Mouse (Mus musculus): ENCODE measurements around the gene Gm7247. TPM values are rescaled to one million over a fixed set of nuclear protein-coding genes. Genes with fewer than 3 reads are reported as not detected.
"Not testable (repeated sequence)": the region's sequence is repeated elsewhere in the genome, so short reads cannot be mapped to it uniquely, and the experiment has no call there.

Gm7247 gene
- total RNA-seq (2021) (not detected), polyA plus RNA-seq (2012; rRNA removed) (not detected in 2 replicates)
- long read RNA-seq, partial matches to known transcripts, result 0 of 12 reads
- long read RNA-seq, other reads (novel, unspliced or antisense), result 12 of 12 reads

- no peak for DNase-seq
Measured at GRCm38 (mm10) chr14:51361456-51361855, at the start of gene Gm7247. TSS of gene Gm7247 (plus strand) at chr14:51361756.

GRCm38 (mm10) chr14:51324001-51324400 lies 37.6 kb upstream of the Gm7247 start:
- no peak for DNase-seq

GRCm38 (mm10) chr14:51346027-51346426 lies 15.5 kb upstream of the Gm7247 start:
- no peak for DNase-seq

DNA sequence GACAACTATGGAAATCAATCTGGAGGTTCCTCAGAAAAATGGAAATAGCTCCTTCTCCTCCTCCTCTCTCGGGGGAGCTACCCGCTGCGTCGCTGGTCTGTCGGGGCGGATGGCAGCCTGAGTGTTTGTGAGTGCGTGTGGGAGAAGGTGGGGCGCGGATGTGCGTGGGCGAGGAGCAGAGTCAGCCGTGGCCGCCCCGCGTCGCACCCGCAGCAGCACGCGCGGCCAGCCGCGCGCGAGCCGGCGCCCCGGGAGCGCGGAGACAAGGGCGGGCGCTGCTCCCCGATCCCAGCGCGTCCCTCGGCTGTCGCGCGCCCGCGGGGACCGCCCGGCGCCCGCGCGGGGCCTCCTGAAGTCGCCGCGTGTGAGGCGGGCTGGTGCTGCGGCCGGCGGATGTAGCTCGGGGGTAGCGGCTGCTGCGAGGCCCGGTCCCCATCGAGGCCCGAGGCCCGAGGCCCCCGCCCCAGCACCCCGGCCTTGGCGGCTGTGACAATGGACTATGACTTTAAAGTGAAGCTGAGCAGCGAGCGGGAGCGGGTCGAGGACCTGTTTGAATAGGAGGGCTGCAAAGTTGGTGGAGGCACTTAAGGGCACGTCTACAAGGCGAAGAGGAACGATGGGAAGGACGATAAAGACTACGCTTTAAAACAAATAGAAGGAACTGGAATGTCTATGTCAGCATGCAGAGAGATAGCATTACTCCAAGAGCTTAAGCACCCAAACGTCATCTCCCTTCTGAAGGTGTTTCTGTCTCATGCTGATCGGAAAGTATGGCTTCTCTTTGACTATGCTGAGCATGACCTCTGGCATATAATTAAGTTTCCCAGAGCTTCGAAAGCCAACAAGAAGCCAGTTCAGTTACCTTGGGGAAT lies 3.2 kb upstream of the Gm7247 start:
- peak; percentile 11 for DNase-seq

DNA sequence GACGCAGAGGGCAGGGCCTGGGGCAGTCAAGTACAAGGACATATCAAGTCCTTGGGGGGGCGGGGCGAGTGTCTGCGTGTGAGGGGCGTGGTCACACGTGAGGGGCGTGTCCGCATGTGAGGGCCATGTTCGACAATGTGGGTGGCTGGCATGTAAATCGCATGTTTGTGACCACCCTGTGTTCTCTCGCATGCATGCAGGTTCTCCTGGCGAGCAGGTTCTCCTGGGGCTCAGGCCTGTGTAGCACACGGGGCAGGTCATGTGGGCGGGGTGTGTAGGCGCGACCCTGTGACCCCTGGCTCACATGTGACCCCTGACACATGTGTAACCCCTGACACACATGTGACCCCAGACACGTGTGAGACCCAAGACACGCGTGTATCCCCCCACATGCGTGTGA lies 21.2 kb downstream of the Gm7247 start:
- DNase-seq, result no peak

GRCm38 (mm10) chr14:51384351-51384750 lies 22.8 kb downstream of the Gm7247 start:
- DNase-seq, result no peak

DNA sequence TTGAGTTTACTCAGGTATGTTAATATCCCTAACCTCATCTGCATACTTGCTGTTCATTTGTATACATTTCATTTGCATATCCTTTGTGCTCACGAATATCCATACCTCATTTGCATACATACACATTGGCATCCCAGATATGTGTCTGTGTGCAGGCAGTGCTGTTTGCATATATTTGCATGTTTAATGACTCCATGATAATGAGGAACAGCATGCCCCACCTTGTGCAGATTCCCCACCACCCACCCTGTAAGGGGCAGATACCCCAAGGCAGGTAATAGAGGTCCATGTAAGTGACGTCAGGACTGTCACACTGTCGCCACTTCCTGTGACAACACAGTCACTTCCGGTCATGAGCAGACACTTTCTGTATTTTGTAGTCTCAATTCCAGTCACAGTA lies 24.2 kb downstream of the Gm7247 start:
- DNase-seq, result no peak

- no peak for DNase-seq
Measured at GRCm38 (mm10) chr14:51387768-51388167, 26.2 kb downstream of the Gm7247 start.

DNA sequence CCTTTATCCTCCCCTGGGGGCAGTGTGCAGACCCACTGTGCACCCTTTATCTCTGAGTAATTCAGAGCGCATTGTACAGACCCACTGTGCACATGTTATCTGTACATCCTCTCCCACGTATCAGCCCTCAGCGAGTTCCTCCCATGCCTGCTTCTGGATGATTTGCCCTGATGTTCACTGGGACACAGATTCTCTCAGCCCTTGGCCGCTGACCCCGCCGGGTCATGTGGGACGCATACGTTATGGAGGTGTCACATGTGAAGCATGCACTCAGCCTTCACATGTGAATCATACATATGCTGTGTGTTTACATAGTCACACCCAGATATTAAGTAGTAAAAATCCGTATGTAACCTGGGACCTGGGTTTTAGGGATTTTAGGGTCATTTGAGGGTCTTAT lies 26.7 kb downstream of the Gm7247 start:
- DNase-seq, result no peak

DNA sequence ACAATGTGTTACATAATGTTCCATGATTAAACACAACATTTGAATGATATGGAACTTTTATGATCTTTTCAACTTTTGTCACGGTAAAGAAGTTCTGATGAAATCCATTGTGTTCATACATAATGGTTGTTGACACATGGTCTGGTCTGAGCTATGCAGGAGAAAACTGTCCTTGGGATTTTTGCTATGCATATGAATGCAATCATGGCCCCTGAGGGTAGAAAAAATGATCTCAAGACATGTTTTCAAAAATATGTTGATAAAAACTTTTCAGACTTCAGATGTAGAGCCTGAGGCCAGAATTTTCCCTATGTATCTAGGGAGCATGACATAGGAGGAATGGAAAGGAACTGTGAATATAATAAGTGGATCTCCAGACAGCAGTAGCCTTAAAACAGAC lies 49.0 kb downstream of the Gm7247 start, which contains the start of gene Vmn2r88:
Gene Vmn2r88, plus strand, starts transcription at position 301 of the 400 bp plus-strand sequence.
- DNase-seq, result no peak

GRCm38 (mm10) chr14:51423885-51424284 lies 62.3 kb downstream of the Gm7247 start:
- DNase-seq, result no peak

DNA sequence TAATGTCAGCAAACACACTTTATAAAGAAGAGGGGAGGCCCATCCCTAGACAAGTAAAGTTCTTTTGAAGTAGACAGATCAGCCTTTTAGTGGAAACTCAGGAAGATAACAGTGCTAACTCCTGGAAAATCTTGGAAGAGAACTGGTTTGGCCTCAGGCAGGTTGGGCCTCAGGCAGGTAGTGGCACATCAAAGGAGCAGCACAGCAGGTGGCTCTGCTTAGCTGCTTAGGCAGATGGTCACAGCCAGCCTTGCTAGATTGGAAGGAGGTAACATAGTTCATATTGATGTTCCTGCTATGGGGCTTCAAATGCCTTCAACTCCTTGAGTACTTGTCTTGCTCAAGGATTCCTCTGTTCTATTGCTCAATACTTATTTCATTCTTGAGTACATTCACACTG lies 68.6 kb downstream of the Gm7247 start:
- not testable (repeated sequence) for DNase-seq

GRCm38 (mm10) chr14:51434546-51434945 lies 73.0 kb downstream of the Gm7247 start:
- DNase-seq, result no peak

- DNase-seq, result no peak
Measured at GRCm38 (mm10) chr14:51435020-51435419, 73.5 kb downstream of the Gm7247 start.

DNA sequence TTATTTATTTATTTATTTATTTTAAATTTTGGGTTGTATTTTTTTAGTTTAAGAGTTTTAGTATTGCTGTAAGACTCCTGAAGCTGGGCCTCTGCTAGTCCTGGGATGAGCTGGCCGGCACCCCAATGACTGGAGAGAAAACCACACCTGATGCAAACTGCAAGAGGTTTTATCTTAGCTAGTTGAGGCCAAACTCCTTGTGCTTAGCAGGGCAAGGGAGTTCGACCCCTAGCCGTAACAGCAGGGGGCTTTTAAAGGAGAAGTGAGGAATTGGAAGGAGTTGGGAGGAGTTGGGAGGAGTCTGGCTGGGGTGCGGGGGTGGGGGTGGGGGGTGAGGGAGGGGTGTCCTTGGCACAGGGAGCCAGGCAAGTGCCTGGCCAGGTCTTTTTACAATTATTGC lies 77.4 kb downstream of the Gm7247 start:
- no peak for DNase-seq

DNA sequence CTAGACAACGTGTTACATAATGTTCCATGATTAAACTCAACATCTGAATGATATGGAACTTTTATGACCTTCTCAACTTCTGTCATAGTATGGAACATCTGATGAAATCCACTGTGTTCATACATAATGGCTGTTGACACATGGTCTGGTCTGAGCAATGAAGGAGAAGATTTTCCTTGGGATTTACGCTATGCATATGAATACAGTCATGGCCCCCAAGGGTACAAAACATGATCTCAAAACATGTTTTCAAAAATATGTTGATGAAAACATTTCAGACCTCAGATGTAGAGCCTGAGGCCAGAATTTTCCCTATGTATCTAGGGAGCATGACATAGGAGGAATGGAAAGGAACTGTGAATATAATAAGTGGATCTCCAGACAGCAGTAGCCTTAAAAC lies 90.0 kb downstream of the Gm7247 start, which contains the start of gene Vmn2r89:
Gene Vmn2r89, plus strand, starts transcription at position 301 of the 400 bp plus-strand sequence.
- not testable (repeated sequence) for DNase-seq

GRCm38 (mm10) chr14:51480278-51480677 lies 118.7 kb downstream of the Gm7247 start:
- peak; percentile 24 for DNase-seq

DNA sequence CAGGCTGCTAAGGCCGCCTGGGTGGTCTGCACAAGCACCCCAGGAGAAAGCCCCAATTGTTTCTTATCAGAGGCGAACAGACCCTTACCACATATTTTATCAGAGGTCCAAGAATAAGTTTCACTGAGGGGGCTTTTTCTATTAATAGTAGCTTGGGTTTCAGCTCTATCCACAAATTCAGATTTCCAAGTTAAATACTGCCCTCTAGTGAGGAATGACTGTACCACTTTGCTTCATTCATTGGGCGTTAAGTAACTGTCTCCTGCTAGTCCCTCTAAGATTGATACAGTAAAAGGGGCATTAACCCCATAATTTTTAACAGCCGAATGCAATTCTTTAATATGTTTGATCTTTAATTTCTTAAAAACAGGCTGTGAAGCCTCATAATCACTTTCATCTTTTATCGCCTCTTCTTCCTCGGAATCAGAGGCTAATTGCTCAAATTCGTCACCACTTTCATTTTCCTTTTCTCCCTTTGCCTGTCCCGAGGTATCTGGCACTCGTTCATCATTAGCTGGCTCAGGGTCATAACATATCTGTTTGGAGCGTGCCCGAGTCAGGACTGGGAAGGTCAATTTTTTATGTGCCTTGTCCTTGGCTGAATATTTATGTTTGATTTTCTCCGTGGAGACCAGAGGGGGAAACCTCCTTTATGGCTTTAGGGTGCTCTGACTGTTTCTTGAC lies 119.9 kb downstream of the Gm7247 start:
- peak; percentile 72 for DNase-seq

- peak; percentile 45 for DNase-seq
Measured at GRCm38 (mm10) chr14:51482051-51482715, 120.6 kb downstream of the Gm7247 start.

GRCm38 (mm10) chr14:51482971-51483381 lies 121.4 kb downstream of the Gm7247 start:
- peak; percentile 61 for DNase-seq

GRCm38 (mm10) chr14:51483671-51484070 lies 122.1 kb downstream of the Gm7247 start:
- no peak for DNase-seq

DNA sequence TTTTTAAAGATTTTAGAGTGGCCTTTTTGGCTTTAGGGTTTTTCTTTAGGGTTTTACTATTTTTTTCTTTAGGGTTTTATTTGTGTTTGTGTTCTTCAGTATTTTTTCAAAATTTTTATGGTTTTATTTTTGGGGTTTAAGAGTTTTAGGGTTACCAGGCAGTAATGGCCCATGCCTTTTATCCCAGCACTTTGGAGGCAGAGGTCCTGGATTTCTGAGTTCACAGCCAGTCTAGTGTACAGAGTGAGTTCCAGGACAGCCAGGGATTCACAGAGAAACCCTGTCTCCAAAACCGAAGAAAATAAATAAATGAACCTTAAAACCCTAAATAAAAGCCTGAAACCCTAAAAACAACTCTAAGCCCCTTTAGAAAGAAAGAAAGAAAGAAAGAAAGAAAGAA lies 124.6 kb downstream of the Gm7247 start:
- DNase-seq, result no peak

Data from adrenal gland, adult 2 months (tissue).